Mouse (Mus musculus) lung, postnatal 14 days (tissue): Measurements from ENCODE around the gene Zic5.

Source experiments
- DNase-seq: peaks from one replicate; pipeline ENCODE4 v3.0.0; 2021

Zic5 gene

GRCm38 (mm10) chr14:122427204-122427560 lies 38.3 kb downstream of the Zic5 start:
- no peak for DNase-seq

DNA sequence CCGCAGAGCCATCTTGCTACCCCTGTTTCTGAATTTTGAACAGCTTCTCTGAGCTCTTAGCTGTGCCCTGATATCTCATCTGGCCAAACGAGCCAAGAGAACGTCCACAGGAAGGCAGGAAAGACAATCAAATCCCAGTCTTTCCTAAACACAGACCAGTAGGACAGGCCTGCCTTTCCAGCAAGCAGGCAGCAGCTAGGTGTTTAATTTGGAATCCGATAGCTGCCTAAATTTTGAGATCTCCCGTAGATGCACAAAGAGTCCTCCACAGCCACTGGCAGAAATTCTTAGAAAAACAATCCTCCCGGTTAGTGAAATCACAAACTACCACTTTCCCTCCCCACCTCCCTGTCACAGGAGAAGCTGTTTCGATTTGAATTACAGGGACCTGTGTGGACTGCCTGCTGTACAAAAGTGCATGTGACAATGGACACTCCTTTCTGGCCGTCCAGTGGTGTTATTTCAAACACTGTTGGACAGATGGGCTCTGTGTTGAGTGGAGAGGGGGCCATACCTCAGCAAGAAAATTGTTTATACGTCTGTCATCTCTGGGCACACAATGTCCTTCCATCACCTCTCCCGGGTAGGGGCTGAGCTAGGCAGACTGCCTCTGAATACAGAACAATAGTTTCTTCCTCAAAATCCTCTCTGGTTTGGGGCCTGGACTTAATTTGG lies 38.8 kb downstream of the Zic5 start:
- DNase-seq, result no peak

DNA sequence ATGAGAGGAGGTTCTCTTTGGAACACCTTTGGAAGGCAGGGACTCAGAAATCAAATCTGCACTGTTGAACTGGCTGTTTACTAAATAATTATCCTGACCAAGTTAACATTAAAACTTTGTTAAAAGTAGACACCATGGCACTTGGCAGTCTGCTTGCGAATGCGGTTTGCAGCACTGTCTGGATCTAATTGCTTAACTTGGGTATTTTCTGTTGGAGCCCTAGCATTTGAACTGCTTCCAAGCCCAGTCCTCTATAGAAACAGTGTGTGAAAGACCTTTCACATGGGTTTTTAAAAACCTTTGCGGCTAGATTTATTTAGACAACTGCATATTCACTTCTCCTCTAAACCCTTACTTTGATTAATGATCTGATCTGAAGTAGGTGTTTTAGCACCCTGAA lies 41.0 kb downstream of the Zic5 start:
- DNase-seq, result no peak

DNA sequence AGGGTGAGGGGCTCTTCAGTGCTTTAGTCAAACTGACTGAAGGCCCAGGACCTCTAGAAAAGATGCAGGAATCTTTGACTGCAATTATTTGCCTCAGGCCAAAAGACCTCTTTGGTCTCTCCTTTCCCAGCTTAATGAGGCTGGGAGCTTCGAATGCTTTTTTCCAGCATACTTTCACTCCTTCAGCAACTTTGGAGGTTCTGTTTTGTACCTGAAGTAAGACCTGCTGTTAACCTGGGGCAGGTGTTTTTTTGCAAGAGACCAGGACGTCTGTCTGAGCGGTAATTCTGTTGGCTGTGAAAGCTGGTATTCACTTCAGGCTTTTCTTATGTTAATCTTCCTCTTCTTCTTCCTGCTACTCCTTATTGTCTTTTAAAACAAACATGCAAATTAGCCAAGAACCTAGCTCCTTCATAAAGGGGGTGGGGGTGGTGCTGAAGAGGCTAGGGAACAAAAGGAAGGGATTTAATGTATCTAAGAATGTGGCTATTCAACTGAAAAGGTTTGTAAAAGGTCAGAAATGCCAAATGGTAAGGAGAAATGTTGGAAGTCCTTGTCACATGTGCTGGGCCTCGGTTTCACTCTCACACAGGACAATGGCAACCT lies 49.2 kb downstream of the Zic5 start:
- DNase-seq, result no peak

GRCm38 (mm10) chr14:122414786-122415185 lies 50.7 kb downstream of the Zic5 start:
- DNase-seq, result no peak

GRCm38 (mm10) chr14:122413542-122413928 lies 51.9 kb downstream of the Zic5 start:
- DNase-seq, result no peak

DNA sequence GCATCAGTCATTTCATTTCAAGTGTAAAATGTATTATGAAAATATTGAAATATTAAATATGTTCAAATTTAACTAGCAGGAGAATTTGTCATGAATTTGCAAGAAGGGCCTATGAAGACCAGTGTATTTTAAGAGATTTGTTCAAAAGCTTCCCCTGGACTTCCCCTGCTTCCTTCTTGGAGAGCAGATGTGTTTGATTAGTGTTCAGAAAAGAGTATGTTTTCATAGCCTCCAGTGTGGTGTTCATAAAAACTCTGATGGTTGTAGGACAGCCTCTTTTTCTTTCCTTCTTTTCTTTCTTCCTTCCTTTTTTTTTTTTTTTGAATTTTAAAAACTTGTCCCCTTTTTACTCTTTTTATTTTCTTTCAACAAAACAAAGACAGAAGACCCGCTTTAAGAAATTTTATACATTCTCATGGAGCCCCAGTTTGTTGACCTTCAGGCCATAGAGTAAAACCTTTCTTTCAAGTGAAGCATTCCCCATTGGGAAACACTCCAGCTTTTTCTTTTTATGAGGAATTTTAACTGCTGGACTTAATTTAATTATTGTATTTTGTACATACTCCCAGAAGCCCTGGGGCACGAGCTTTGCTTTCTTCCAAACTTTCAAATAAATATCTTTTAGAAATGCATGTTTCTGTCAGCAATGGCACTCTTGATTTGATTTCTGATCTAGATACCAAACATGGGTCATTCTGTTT lies 52.5 kb downstream of the Zic5 start:
- DNase-seq, result no peak
